Mouse (Mus musculus) neural tube, embryonic 10.5 days (tissue): Measurements from ENCODE around the gene Ap2m1.
"Not testable (repeated sequence)": the region's sequence is repeated elsewhere in the genome, so short reads cannot be mapped to it uniquely, and the experiment has no call there.

Experiments used
- DNase-seq: peaks from one replicate; pipeline ENCODE4 v3.0.0-alpha.2; 2017; ENCODE audit warnings: low spot score; ENCODE audit errors: extremely low spot score

Gene Ap2m1

DNA sequence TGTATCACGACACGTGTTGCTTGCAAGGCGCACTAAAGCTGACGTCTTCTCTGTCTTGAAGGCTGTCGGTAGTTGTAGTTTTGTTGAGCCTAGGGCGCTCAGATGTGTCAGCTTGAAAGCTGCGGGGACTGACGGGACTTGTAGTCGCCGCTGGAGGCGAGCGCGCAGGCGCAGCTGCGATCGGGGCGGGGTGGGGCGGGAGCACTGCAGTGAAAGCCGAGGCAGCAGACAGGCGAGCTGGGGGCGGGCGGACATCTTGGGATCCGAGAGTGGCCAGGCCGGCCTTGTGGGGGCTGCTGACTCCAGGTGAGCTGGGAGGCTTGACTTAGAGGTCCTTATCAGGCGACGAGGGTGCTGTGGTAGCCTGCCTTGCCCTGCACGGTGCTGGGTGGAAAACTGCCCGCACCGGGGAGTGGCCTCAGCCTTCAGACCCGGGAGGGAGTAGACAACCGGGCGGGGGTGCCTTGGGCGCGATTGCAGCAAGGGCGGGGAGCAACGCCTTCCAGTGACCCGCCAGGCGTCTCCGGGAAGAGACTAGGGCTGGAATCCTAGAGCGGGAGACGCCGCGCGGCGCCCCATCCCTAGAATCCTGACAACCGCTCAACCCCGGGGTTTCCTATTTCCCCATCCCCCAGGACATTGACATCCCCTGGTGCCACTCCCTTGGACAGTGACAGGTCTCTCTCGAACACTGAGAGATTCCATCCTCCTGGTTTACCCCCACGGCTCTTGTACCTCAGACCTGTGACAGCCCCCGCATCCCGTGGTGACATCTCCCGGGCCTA, at the start of gene Ap2m1:
Ap2m1 (plus strand) TSS at position 183 of the 785 bp plus-strand sequence.
- DNase-seq, result peak; percentile 93

DNA sequence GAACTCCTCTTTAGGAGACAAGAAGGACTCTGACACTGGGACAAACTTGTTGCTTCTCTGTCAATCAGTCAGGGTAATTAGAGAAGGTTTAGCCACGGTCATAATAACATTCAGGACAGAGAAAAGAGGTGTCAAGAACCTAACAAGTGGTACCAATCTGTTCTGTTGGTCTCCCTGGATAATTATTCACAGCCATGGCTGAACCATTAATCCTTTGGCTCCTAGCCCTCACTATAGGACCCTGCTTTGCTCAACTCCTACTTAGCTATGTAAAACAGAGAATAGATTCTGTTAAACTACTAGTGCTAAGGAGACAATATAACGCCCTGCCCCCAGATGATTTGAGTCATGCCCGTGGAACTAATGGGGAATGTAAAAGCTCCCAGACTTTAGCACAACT, 49.2 kb upstream of the Ap2m1 start:
- no peak for DNase-seq

DNA sequence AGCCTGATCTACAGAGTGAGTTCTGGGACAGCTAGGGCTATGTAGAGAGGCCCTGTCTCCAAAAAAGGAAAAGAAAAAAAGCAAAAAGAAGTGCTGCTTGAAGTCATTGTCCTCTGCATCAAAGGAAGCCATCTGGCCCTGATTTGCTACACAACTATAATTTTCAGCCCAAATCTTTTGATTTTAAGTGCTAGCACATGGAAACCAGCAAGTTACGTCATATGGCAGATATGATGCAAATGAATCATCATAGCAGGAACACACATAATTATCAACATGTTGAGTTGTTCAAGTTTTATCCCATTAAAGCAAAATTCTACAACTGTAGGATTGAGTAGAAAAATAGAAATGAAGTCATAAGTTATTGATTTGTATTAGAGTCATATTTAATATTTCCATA, 47.1 kb upstream of the Ap2m1 start:
- DNase-seq, result no peak

DNA sequence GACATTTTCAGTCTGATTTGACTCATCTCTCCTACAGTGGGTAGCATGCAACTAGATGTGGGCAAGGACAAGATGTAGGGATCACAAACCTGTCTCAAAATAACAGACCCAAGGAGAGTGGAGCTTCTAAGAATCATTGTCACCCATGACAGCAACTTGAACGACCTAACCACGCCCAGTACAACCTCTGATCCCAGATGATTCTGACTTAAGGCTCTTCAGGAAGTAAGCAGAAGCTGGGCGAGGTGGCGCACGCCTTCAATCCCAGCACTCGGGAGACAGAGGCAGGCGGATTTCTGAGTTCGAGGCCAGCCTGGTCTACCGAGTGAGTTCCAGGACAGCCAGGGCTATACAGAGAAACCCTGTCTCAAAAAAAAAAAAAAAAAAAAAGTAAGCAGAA, 46.5 kb upstream of the Ap2m1 start:
- DNase-seq, result not testable (repeated sequence)

DNA sequence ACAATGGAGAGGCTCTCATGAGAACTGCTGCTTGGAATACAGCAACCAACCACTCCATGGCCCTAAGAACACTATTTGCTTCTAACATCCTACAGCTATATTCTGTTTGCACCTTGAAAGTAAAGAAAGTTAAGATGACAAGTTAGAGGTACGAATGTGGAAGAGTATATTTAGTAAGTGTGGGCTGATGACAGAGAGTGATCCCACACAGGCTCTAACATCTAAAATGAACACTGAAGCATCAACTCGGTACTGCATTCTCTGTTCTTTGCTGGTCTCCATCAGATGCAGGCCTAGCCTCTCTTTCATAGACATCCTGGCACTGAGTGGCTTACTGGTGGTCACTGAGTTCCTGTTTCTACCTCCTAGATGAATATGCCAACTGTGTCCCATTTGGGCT, 46.0 kb upstream of the Ap2m1 start:
- no peak for DNase-seq

DNA sequence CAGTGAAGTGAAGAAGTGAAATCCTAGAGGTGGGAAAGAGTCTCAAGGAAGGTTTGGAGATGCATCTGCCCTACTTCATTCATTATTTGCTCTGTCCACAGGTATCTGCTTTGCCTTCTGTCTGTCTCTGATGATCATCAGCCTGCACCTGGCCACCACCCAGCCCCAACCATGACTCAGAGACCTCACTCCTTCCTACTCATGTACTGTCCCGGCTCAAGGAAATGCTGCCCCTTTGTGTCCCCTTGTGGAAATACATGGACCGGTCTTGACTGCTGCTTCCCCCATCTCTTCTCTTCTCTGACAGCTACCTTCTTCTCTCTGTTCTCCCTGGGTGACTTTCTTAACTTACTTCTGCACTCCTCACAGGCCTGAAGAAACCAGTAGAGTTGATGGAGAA, 44.7 kb upstream of the Ap2m1 start:
- no peak for DNase-seq

DNA sequence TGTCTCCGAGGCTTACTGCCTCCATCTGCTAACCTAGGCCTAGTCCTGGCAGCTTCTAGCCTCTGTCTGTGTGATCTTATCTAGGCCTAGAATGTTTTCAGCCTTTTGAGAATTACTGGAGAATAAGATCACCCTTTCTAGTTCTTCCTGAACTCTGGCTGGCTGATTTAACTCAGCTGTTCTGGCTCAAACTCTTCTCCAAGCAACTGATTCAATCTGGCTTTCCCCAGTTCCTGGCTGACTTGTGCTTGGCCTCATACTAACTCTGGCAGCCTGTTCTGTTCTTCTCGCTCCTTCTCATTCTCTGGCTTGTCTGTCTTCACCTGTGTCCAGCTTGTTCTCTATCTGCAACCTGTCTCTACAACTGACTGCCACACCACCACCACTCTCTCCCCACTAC, 44.0 kb upstream of the Ap2m1 start:
- no peak for DNase-seq

DNA sequence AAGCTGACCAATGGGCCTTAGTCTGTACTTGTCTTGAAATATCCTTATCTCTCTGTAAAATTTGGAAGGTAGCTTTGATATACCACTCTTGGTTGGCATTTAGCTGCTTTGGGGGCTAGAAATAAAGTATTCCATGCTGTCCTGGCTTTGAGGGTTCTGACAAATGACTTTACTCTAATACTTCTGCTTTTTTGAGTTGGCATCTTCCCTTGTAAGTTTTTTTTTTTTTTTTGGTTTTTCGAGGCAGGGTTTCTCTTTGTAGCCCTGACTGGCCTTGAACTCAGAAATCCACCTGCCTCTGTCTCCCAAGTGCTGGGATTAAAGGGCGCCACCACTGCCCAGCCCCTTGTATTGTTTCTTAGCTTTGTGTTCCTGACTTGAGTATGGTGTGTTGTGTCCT, 41.8 kb upstream of the Ap2m1 start:
- no peak for DNase-seq

DNA sequence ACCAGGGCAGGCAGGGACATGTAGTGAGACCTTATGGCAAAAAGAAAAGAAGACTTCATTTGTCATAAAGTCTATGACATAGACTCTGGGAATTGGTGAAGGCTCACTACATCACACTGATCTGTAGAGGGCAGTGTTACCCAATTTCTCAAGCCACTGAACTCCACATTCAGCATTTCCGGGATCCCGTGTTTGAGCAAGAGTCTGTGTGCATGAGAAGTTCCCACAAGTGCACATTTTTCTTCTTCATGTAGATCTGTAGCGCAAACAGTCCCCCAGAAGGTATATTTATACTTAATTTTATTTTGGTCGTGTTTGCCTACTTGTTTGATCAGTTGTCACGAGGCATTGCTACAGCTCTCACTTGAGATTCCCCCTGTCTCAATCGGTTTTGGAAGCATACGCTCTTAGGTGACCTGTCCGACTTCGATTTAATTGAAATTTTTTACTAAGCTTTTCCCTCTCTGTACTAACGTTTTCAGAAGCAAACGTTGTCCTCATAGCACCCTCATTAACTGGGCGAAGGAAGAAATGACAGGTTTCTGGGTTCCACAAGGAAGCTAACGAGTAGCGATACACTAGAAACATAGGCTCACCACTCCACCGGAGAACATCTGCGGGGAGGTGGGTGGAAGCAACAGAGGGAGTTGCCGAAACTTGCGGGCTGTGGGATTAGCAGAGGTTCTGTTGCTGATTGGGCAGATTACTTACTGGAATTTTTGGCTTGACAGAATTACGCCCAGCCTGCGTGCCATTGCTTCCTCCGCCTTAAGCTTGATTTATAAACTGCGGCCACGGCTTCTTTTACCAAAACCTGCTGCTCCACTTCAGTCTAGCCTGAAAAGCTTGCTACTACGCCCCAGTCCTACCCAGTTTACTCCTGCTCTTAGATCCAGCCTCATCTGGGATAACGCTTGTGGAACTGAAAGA, 38.3 kb upstream of the Ap2m1 start:
- DNase-seq, result peak; percentile 41

DNA sequence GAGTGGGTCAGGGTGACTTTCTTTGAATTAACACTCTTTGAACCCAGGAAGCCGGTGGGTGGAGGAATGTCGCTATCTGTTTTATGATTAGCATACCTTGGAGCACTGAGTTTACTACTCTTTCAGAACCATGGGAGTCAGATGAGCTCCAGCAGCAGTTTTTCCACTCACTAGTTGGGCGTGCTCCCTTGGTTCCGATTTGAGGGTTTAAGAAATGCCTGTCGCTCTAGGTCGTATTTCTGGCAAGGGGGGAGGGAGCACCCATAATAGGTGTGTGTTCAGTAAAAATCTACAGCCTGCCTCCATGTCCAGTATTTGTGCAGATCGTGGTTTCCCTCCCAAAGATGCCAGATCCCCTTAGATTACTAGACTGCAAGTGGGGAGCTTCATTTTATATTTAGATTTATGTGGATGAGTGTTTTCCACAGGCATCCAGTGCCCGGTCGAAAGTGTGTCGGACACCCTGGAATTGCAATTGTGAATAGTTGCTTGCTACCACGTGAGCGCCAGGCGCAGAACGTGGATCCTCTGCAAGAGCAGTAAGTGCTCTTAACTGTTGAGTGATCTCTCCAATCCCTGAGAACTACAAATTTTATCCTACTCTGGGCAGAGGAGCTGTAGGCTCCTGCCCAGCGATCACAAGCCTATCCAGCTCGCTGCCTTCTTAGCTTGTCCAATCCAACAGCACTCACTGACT, 37.1 kb upstream of the Ap2m1 start:
- DNase-seq, result no peak

DNA sequence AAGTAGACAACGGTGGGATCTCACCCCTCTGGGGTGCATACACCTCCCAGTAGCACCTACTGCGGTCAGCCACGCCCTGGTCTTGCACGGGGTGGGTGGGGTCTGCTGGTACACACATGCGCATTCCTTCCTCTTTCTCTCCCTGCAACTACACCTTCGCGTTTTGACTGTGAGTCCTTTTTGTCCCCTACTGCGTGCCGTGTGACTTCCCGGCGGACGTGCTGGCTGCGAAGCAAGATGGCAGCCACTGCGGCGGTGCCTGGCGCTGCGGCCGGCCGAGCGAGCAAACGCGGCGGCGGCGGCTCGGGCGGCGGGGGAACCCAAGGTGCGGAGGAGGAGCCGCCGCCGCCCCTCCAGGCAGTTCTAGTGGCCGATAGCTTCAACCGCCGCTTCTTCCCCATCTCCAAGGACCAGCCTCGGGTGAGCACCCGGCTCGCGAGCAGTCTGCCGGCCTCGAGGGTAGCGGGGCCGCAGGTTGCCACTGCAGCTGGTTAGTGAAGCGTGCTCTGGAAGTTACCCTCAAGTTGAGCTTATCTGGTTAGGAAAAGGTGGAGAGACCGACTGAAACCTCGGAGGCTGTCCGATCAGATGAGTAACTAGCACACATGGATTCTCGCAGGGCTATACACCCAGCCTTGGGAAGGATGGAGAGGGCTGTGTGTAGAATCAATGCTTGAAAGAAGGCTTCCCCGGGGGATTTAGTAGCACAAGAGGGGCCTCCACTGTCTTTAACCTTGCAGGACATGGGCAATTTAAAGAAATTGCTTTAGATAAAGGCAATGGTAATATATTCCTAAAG, 36.4 kb upstream of the Ap2m1 start, which contains the start of gene Eif2b5:
Eif2b5 (plus strand) TSS at position 141 of the 799 bp plus-strand sequence.
- DNase-seq, result peak; percentile 84

DNA sequence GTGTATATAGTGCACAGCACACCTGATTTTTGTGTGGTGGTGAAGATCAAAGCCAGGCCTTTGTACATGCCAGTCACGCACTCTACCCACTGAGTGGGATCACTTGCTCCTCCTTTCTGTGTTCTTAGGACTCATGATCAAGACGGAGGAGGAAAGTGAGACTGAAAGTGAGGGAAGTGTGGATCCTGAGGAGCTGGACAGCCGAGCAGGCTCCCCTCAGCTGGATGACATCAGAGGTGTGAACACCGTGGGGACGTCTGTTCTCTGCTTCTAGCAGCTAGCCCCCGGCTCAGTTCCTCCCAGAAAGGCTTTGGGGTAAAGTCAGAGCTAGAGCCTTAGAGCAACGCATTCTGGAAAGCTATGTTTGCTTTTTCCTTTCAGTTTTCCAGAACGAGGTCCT, 29.3 kb upstream of the Ap2m1 start:
- no peak for DNase-seq

DNA sequence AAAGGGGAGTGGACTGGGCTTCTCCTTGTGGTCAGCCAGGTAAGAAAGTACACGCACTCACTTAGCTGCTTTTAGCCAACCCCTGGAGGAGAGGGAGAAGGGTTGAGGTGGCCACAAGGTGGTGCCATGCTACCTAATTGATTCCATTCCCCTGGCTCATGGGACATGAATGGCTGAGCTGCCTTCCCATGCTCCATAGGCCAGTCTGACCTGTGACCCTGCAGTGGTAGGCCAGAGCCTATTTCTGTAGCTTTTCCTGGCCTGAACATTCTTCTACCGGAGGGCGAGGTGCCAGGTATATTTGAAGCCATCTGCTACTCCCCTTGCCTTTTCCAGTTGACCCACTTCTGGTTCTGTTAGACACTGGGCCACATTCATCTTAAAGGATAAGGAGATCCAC, 25.9 kb upstream of the Ap2m1 start:
- DNase-seq, result peak; percentile 27

DNA sequence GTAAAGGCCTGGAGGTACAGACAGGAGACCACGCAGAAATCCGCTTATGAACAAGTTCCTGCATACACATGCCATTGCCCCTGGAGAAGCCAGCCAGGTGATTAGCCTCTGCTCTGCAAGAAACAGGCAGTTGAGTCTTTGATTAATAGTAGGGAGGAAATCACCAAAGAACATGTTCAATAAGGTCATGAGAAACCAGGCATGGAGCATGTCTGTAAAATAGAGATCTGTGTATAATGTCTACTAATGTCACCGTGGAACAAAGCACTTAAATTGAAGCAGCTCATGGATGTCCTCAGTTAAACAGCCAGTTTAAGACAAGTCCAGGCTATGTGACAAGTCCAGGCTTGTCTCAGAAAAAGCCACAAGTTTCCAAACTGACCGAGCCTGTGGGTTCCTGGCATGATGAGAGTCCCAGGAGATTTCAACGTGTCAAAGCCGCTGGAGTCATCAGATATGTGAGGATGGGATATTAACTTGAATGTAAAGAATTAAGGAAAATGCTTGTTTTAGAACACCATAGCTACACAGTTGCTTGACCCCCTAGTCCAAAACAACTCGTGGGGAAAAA, 23.9 kb upstream of the Ap2m1 start:
- no peak for DNase-seq

DNA sequence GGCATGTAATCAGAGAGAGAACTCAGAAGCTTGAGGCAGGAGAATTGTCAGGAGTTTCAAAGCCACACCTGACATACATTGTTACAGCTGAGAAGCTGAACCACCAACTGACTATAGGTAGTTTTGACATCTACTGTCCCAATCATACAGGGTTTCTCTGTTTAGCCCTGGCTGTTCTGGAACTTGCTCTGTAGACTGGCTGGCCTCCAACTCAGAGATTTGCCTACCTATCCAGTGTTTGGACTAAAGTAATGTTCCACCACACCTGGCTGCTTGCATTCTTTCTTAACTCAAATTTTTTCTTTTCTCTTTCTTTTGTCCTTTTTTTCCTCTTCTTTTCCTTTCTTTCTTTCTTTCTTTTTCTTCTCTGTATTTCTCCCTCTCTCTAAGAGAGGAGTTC, 19.2 kb upstream of the Ap2m1 start:
- no peak for DNase-seq

DNA sequence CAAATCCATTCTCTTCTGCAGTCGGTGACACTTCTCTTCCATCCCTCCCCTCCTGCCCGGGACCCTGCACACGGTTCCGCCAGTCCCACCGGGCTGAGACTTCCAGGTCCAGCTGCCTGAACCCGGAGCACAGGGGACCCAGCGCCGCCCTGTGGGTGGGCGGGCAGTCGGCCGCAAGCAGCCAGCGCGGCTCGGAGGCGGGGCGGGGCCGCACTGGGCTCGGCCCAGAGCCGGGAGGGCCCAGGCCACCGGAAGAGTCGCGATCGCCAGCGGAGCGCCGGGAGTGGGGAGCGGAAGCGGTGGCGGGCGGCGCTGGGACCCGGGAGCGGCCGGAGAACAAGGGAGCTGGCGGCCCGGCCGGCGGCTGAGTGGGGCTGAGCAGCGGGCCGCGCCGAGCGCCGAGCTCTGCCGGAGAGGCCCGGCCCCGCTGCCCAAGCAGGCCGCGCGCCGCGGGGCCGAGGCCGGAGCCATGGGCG, 18.5 kb upstream of the Ap2m1 start, which contains the start of gene Dvl3:
Dvl3 (plus strand) TSS at position 257 of the 476 bp plus-strand sequence.
- DNase-seq, result peak; percentile 90

DNA sequence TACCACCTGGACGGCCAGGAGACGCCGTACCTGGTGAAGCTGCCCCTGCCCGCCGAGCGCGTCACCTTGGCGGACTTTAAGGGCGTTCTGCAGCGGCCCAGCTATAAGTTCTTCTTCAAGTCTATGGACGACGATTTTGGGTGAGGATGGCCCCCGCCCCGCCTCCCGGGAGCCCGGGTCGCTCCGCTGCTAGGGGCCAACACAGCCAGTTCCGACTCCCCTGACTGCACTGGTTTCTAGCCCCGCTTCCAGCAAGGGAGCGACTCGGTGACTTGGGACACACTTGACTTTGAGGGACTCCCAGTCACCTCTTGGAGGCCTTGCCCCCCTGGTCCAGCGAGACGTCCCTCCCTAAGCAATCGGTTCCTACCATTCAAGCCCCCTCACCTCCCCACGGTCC, 18.1 kb upstream of the Ap2m1 start:
- no peak for DNase-seq

DNA sequence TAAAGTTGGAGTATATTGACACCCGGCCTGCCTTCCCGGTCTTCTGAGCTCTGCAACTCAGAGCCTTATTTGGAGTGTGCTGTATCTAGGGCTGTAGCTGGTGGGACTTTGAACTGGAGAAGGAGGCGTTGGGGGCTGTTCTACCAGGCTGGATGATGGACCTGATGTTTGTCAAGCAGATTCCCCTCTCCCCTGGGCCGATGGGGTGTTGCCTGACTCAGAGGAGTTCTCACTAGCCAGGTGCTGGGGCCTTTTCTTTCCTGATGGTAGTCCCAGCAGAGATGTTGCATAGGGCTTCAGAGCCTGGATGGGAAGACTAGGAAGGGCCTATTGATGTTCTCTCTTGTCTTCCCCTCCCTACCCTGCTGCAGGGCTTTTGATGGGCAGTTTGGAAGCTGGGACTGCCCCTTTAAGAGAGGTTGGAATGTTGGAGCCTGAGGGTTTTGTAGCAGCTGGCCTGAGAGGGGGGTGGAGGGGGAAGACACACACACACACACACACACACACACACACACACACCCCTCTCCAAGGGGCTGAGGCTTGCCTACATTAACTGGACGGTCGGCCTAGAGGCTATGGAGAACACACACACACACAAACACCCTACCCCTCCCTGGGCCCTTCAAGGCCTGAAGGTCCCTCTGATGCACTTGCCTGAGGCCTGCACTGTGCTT, 17.4 kb upstream of the Ap2m1 start:
- DNase-seq, result peak; percentile 64

DNA sequence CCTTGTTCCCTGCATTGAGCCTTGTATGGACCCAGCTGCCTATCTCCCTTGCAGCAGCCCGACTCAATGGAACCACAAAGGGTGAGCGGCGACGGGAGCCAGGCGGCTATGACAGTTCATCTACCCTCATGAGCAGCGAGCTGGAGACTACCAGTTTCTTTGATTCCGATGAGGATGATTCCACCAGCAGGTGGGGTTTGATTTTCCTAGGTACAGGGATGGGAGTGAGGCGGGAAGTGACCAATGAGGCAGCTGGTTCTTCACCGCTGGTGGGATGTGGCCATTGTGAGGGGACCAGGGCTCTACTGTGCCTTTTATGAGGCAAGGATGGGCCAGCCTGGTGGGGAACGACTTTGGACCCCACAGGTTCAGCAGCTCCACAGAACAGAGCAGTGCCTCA, 11.4 kb upstream of the Ap2m1 start:
- DNase-seq, result no peak

DNA sequence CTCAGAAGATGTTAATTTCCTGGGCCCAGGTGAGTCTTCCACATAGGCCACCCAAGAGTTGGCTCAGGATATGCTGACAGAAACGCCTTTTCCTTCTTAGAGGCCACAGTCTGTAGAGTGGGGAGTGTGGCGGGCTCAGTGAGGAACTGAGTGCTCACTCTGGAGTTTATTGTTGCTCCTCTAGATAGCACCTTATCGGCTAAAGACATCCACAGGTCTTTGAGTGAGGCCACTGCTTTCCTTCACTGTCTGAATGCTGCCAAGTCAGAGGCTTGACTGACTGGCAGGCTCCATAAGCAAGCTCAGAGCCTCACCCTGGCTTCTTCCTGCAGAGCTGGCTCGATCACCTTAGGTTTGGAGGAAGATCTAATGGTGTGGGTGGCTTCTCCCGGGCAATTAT, 6.5 kb upstream of the Ap2m1 start:
- DNase-seq, result no peak
